Mouse (Mus musculus) limb, embryonic 11.5 days (tissue): Measurements from ENCODE around the gene Arhgef26. TPM values are rescaled to one million over a fixed set of nuclear protein-coding genes. Genes with fewer than 3 reads are reported as not detected.

Experiments
- ATAC-seq: fragments of 200-750 bp; cut with Nextera tagmentation; 2 replicates; pipeline ENCODE4 v1.8.0; 2017; ENCODE audit warnings: low read depth; ENCODE audit not compliant: insufficient number of reproducible peaks, low FRiP score, low TSS enrichment
- DNase-seq: peaks from one replicate; pipeline ENCODE4 v3.0.0-alpha.2; 2015; ENCODE audit warnings: low spot score
- H3K27ac ChIP-seq: fragments of 300-500 bp; sonication (generic); replicated peaks from 2 replicates; pipeline ENCODE4 v1.5.1; 2014; ENCODE audit warnings: low read depth, mild to moderate bottlenecking, low read length
- H3K27me3 ChIP-seq: fragments of 300-500 bp; sonication (generic); 2 replicates; pipeline ENCODE4 v1.6.1; 2014; ENCODE audit warnings: mild to moderate bottlenecking, low read length, mixed read lengths; ENCODE audit not compliant: control insufficient read depth, insufficient read depth
- H3K36me3 ChIP-seq: fragments of 300-500 bp; sonication (generic); 2 replicates; pipeline ENCODE4 v1.6.1; 2014; ENCODE audit warnings: mild to moderate bottlenecking, low read length, moderate library complexity, mixed read lengths; ENCODE audit not compliant: control insufficient read depth, insufficient read depth
- H3K4me1 ChIP-seq: fragments of 300-500 bp; sonication (generic); 2 replicates; pipeline ENCODE4 v1.6.1; 2014; ENCODE audit warnings: low read length, mixed read lengths; ENCODE audit not compliant: control insufficient read depth, insufficient read depth
- H3K4me2 ChIP-seq: fragments of 300-500 bp; sonication (generic); 2 replicates; pipeline ENCODE4 v1.6.1; 2014; ENCODE audit warnings: low read depth, mild to moderate bottlenecking, moderate library complexity; ENCODE audit not compliant: severe bottlenecking
- H3K4me3 ChIP-seq: fragments of 300-500 bp; sonication (generic); 2 replicates; pipeline ENCODE4 v1.5.1; 2014; ENCODE audit warnings: low read depth, low read length
- H3K9ac ChIP-seq: fragments of 300-500 bp; sonication (generic); 2 replicates; pipeline ENCODE4 v1.6.1; 2014; ENCODE audit warnings: mild to moderate bottlenecking, low read length
- H3K9me3 ChIP-seq: fragments of 300-500 bp; sonication (generic); 2 replicates; pipeline ENCODE4 v1.6.1; 2016; ENCODE audit warnings: low read length; ENCODE audit not compliant: control insufficient read depth
- WGBS: fragments of 180-500 bp; shearing (Covaris S2); extraction: QIAGEN DNeasy Blood & Tissue Kit; methylation state at CpG from one replicate; pipeline ENCODE4 v1.1.7; 2014; 5-methylcytosine and 5-hydroxymethylcytosine counted together
- polyA plus RNA-seq: library from polyadenylated mRNA; unstranded; fragments of >200 nt; fragmentation: Nextera tagmentation; extraction: Ambion mirVana; gene quantifications from 2 replicates; pipeline ENCODE4 v1.2.1, GENCODE M21; 2014

The Arhgef26 gene
- polyA plus RNA-seq, 1 experiment from 2014 or later: 4.0 TPM

DNA sequence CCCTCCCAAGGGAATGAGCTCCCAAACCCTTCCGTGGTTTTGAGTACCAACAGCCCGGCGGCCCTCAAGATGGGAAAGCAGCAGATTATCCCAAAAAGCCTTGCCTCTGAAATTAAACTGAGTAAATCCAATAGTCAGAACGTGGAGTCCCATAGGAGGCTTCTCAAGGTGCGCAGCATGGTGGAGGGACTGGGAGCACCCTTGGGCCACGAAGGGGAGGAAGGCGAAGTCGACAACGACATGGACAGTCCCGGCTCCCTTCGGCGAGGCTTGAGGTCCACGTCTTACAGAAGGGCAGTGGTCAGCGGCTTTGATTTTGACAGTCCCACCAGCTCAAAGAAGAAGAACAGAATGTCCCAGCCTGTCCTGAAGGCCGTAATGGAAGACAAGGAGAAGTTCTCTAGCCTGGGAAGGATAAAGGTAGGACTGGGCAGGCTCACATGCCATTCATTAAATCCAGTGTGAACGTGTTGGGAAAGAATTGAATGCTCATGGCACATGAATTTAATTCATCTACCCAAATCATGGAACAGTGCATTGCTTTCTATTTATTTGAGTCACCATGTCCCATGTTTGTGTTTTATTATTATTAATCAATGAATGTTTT, 2.1 kb downstream of the Arhgef26 start:
- Histone ChIP-seq H3K4me3 (peak overlapping the region; percentile 75), H3K27me3 (peaks cover 9% of the 10 kb centered on the region; the same call in 1 of the 2 replicates), H3K27ac (no peak overlapping the region), H3K4me2 (peak overlapping the region; percentile 81), H3K36me3 (no peaks in the 10 kb centered on the region), H3K4me1 (no peaks in the 10 kb centered on the region; the same call in 1 of the 2 replicates), H3K9me3 (no peaks in the 10 kb centered on the region), H3K9ac (no peak overlapping the region)
- ATAC-seq (no peak), DNase-seq (peak; percentile 24)
- 11% methylated on average over 16 of the region's 16 CpGs for WGBS

DNA sequence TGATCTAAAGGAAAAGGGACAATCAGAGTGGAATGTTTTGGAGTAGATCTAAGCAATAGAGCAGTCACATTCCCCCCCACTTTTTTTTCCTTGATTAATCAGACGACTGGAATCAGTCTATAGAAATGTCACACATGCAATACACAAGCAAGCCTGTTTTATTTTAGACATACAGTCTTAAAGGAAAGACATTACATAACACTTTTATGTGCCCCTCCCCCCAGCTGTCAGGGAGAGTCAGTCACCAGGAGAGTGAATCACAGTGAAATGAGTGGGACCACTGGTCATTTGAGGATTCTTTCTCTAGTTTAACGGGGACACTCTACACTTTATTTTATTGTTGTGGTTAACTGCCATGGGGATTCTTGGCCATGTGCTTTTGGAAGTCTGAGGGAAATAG, 2.7 kb downstream of the Arhgef26 start:
- Histone ChIP-seq H3K9me3 (no peaks in the 10 kb centered on the region), H3K4me3 (no peak overlapping the region), H3K36me3 (no peaks in the 10 kb centered on the region), H3K4me1 (no peaks in the 10 kb centered on the region; the same call in 1 of the 2 replicates), H3K9ac (no peak overlapping the region), H3K27ac (no peak overlapping the region), H3K4me2 (peak overlapping the region; percentile 0; the same call in 1 of the 2 replicates), H3K27me3 (peaks cover 9% of the 10 kb centered on the region; the same call in 1 of the 2 replicates)
- DNase-seq (no peak), ATAC-seq (no peak)
- 21% methylated on average over 2 of the region's 2 CpGs for WGBS

GRCm38 (mm10) chr3:62341496-62342205, 3.5 kb downstream of the Arhgef26 start:
- DNase-seq (no peak), ATAC-seq (no peak)
- Histone ChIP-seq H3K4me1 (no peaks in the 10 kb centered on the region; the same call in 1 of the 2 replicates), H3K36me3 (no peaks in the 10 kb centered on the region), H3K27ac (no peak overlapping the region), H3K4me2 (no peak overlapping the region), H3K4me3 (no peak overlapping the region), H3K27me3 (peaks cover 9% of the 10 kb centered on the region; the same call in 1 of the 2 replicates), H3K9me3 (no peaks in the 10 kb centered on the region), H3K9ac (no peak overlapping the region)
- 24% methylated on average over 3 of the region's 3 CpGs for WGBS

DNA sequence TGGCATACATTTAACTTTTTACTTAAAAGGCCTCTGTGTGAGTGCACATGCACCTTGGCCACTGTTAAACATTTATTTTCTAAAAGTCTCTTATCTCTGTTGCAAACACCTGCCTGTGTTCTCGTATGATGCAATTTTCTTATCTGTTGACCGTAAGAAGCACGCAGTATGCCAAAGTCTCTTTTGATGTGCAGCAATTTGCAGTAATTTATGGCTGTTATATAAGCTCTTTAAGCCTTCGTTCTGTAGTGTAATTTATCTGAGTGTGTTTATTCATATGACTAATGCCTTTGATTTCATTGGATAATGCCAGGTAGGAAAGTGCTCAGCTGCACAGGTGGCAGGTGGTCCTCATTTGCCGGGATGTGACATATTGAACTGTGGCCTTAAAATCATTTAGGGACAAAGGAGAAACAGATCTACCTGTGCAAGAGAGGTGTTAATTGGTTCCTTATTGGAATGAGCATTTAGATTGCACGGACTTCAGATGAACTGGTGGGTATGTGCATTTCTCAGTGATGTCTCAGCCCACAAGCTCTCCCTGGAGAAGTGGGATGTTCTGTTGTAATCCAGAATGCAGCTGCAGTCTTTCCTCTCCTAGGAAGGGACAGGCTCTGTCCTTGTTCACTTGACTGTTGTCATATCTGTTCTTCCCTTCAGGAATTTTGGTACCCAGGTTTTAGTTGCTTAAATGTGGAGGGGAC, 10.5 kb downstream of the Arhgef26 start:
- WGBS: 46% methylated on average over 6 of the region's 6 CpGs
- H3K4me3 ChIP-seq: no peak overlapping the region

DNA sequence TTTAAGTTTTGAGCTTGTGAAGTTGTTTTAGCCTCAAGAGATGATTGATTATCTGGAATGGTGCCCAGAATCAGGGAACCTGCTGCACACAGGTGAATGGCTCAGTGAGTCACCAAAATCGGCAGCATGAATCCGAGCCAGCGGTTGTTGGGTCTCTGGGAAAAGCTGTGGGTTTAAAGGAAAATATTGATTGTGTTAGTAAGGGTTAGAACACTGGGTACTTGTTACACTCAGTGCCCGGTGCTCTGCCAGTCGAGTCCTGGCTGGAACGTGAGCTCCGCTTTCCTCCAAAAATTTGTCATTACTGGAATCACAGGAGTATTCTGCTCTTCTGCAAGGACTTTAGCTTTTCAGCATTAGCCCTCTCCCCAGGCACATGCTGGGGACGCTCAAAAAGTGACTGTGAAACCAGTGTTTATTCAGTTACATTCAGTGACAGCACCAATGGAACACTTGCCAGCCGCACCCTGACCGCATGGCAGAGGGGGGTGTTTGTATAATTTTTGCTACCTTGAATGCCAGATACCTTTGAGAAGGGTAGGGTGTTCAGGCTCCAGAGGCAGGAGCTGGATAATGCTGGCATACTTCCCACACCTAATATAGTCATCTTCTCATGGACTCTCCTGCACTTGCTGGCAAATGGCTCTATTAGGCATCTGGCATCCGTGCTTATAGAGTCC, 11.2 kb downstream of the Arhgef26 start:
- H3K4me2 ChIP-seq: no peak overlapping the region

More for the DNA sequence above, 10.5 kb downstream of the Arhgef26 start:
- no peak overlapping the region for H3K4me2 ChIP-seq
- no peak overlapping the region for H3K27ac ChIP-seq
- no peaks in the 10 kb centered on the region for H3K36me3 ChIP-seq
- H3K27me3 ChIP-seq: no peaks in the 10 kb centered on the region
- H3K9ac ChIP-seq: no peak overlapping the region
- DNase-seq: no peak
- H3K4me1 ChIP-seq: no peaks in the 10 kb centered on the region
- H3K9me3 ChIP-seq: no peaks in the 10 kb centered on the region
- ATAC-seq: no peak

DNA sequence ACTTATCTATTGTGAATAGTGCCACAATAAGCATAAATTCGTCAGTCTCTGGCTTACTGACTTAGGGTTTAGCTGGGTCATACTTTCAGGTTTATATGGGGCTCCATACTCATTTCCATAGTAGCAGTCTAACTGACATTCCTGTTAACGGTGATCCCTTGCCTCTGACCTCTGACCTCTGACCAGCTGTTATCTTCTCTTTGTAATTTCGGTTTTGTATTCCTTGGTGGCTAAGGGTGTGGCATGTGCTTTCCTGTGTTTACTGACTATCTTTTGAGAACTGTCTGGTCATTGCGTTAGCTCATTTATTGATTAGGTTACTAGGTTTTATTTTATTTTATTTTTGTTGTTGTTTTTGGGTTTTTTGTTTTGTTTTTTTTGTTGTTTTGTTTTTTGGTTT, 13.9 kb downstream of the Arhgef26 start:
- no peak overlapping the region for H3K4me3 ChIP-seq
- H3K27me3 ChIP-seq: no peaks in the 10 kb centered on the region
- DNase-seq (no peak), ATAC-seq (no peak)
- no peaks in the 10 kb centered on the region for H3K4me1 ChIP-seq
- H3K9me3 ChIP-seq: no peaks in the 10 kb centered on the region
- WGBS: 83% methylated on average over 4 of the region's 4 CpGs
- H3K4me2 ChIP-seq: no peak overlapping the region
- H3K27ac ChIP-seq: no peak overlapping the region
- H3K9ac ChIP-seq: no peak overlapping the region
- H3K36me3 ChIP-seq: no peaks in the 10 kb centered on the region

More for the DNA sequence above, 11.2 kb downstream of the Arhgef26 start:
- H3K27ac ChIP-seq: no peak overlapping the region
- ATAC-seq (no peak), DNase-seq (no peak)
- WGBS: 85% methylated on average over 11 of the region's 11 CpGs
- H3K4me1 ChIP-seq: no peaks in the 10 kb centered on the region
- no peak overlapping the region for H3K4me3 ChIP-seq
- no peaks in the 10 kb centered on the region for H3K27me3 ChIP-seq
- no peak overlapping the region for H3K9ac ChIP-seq
- H3K9me3 ChIP-seq: no peaks in the 10 kb centered on the region
- H3K36me3 ChIP-seq: no peaks in the 10 kb centered on the region

- no peaks in the 10 kb centered on the region for H3K9me3 ChIP-seq
- H3K36me3 ChIP-seq: no peaks in the 10 kb centered on the region
- no peak overlapping the region for H3K27ac ChIP-seq
- H3K27me3 ChIP-seq: no peaks in the 10 kb centered on the region
- DNase-seq (no peak), ATAC-seq (no peak)
- H3K4me1 ChIP-seq: no peaks in the 10 kb centered on the region
- H3K4me2 ChIP-seq: no peak overlapping the region
- no peak overlapping the region for H3K9ac ChIP-seq
- WGBS: 91% methylated on average over 4 of the region's 4 CpGs
- H3K4me3 ChIP-seq: no peak overlapping the region
Measured at GRCm38 (mm10) chr3:62352876-62353275, 14.7 kb downstream of the Arhgef26 start.

DNA sequence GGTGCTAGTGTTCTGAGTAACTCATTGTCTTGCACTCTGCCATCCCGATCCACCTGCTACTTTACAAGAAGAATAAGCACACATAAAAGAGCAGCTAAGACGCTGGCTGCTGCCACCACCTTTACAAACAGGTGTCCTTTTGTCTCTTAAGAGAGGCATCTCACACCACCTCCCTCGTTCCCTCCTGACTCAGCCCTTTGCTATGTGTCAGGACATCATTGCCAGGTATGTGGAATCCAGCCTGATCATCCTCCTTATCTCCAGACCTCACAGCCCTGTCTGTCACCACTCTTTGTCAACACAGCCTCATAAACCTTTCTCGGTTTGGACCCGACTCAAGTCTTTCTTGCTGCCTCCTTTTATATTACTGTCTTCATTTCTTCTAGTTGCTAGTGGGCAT, 29.7 kb downstream of the Arhgef26 start:
- 79% methylated on average over 5 of the region's 5 CpGs for whole genome bisulfite sequencing

More for the DNA sequence above, 29.7 kb downstream of the Arhgef26 start:
- Histone ChIP-seq H3K9ac (no peak overlapping the region), H3K27me3 (no peaks in the 10 kb centered on the region), H3K4me2 (no peak overlapping the region), H3K9me3 (no peaks in the 10 kb centered on the region), H3K4me3 (no peak overlapping the region), H3K36me3 (no peaks in the 10 kb centered on the region), H3K27ac (no peak overlapping the region), H3K4me1 (no peaks in the 10 kb centered on the region)
- DNase-seq: no peak
- no peak for ATAC-seq
